Mouse (Mus musculus) liver, adult 2 months (tissue): ENCODE results near the gene Myl6.

Experiments used
- CTCF ChIP-seq: fragments of 200-500 bp; IDR thresholded peaks from 2 replicates; pipeline ENCODE4 v1.5.1; 2011; ENCODE audit warnings: low read depth, low read length, control low read depth
- POLR2A ChIP-seq: fragments of 200-500 bp; IDR thresholded peaks from 2 replicates; pipeline ENCODE4 v1.6.1; 2011; ENCODE audit warnings: low read length, control low read depth; ENCODE audit not compliant: insufficient read depth; ENCODE audit errors: extremely low read depth

GRCm38 (mm10) chr10:128495903-128496302, 2.0 kb upstream of the Myl6 start:
- TF ChIP-seq CTCF: no peak
- TF ChIP-seq POLR2A: no peak
